Mouse (Mus musculus) kidney, postnatal 25 days (tissue): ENCODE results near the gene Rnf40.

ENCODE experiments used
- DNase-seq, 2 experiments: peaks; one replicate each; pipeline ENCODE4 v3.0.0; 2021; ENCODE audit warnings: mixed read lengths in 2 of 2

Gene Rnf40

GRCm38 (mm10) chr7:127588011-127588871, at the start of gene Rnf40, which contains the start of gene Ccdc189:
Rnf40 (plus strand) TSS chr7:127588767.
Ccdc189 (minus strand) TSS chr7:127588595.
- peak; percentile 97 to 98 for DNase-seq

- DNase-seq = no peak
Measured at GRCm38 (mm10) chr7:127541671-127542070, 46.9 kb upstream of the Rnf40 start.

- peak in 1 of 2 experiments; percentile 42 for DNase-seq
Measured at GRCm38 (mm10) chr7:127549116-127549835, 39.3 kb upstream of the Rnf40 start.

- DNase-seq = no peak
Measured at GRCm38 (mm10) chr7:127551558-127551957, 37.0 kb upstream of the Rnf40 start.

GRCm38 (mm10) chr7:127560580-127560979, 28.0 kb upstream of the Rnf40 start:
- no peak for DNase-seq

- DNase-seq = peak; percentile 31 to 48
Measured at GRCm38 (mm10) chr7:127561340-127561858, 27.2 kb upstream of the Rnf40 start, which contains the start of gene Tmem265. Tmem265 (plus strand) TSS chr7:127561390.

GRCm38 (mm10) chr7:127564381-127565150, 24.0 kb upstream of the Rnf40 start:
- DNase-seq = peak; percentile 59 to 60

GRCm38 (mm10) chr7:127572895-127573471, 15.6 kb upstream of the Rnf40 start, which contains the start of gene Phkg2:
Phkg2 (plus strand) TSS chr7:127573340.
- DNase-seq = peak; percentile 94 to 98

GRCm38 (mm10) chr7:127573503-127574008, 15.0 kb upstream of the Rnf40 start:
- no peak for DNase-seq

- DNase-seq = no peak
Measured at GRCm38 (mm10) chr7:127574115-127574514, 14.5 kb upstream of the Rnf40 start.

GRCm38 (mm10) chr7:127583260-127583659, 5.3 kb upstream of the Rnf40 start:
- peak in 1 of 2 experiments; percentile 33 for DNase-seq

- DNase-seq = no peak
Measured at GRCm38 (mm10) chr7:127585031-127585430, 3.5 kb upstream of the Rnf40 start.

- peak in 1 of 2 experiments; percentile 17 for DNase-seq
Measured at GRCm38 (mm10) chr7:127586149-127586548, 2.4 kb upstream of the Rnf40 start.

GRCm38 (mm10) chr7:127587196-127587595, 1.4 kb upstream of the Rnf40 start:
- peak in 1 of 2 experiments; percentile 30 for DNase-seq

- peak in 1 of 2 experiments; percentile 22 for DNase-seq
Measured at GRCm38 (mm10) chr7:127588901-127589300, 334 bp downstream of the Rnf40 start.

GRCm38 (mm10) chr7:127589637-127590036, 1.1 kb downstream of the Rnf40 start:
- DNase-seq = peak in 1 of 2 experiments; percentile 31

- DNase-seq = no peak
Measured at GRCm38 (mm10) chr7:127591108-127591507, 2.5 kb downstream of the Rnf40 start.

- DNase-seq = peak in 1 of 2 experiments; percentile 38
Measured at GRCm38 (mm10) chr7:127592575-127592974, 4.0 kb downstream of the Rnf40 start.

- DNase-seq = no peak
Measured at GRCm38 (mm10) chr7:127596747-127597146, 8.2 kb downstream of the Rnf40 start.

GRCm38 (mm10) chr7:127600612-127601011, 12.0 kb downstream of the Rnf40 start:
- DNase-seq = no peak

GRCm38 (mm10) chr7:127601735-127602134, 13.2 kb downstream of the Rnf40 start:
- DNase-seq = no peak

- DNase-seq = no peak
Measured at GRCm38 (mm10) chr7:127602903-127603302, 14.3 kb downstream of the Rnf40 start.
